Mouse (Mus musculus): ENCODE data around the gene Wbp1.
"Not testable (repeated sequence)": the region's sequence is repeated elsewhere in the genome, so short reads cannot be mapped to it uniquely, and the experiment has no call there.

Gene Wbp1

DNA sequence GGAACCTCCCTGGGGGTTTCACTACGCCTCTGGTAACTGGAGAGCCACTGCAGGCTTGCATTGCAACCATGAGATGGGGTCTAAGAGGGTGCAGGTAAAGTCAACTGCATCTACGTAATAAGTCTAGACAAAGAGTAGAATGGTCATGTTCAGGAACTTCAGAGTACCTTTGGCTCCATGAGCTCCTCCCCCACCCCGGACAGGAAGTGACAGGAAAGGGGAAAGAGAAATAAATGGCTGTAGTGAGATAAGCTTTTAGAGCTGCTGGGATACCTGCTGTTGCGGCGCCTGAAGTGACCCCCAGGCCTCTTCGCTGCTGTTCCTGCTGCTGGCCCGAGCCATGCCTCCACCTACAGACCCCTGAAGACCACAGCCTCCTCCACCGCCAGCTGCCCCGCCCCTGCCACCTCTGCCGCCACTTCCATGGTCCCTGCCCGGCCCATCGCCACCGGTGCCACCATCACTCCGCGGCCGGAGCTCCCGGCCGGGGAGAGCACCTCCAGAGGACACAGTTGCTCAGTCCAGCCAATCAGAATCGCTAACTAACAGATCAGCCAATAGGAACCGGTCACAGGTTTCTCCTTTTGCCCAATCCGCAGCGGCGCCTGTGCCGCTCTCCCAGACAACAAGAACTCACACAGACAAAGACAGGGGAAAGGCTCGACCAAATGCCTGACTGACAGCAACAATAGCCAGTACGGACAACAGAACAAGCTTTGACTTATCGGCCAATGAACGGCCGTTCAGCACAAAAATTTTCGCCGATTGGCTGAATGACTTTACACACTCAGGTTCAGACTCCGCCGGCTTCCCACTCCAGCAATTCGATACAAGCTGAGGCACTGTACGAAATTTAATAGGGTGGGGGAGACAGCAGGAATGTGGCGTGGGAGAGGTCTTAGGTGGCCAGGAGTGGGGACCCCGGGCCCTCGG lies at the start of gene Wbp1:
Gene Wbp1 (minus strand): TSS at position 630 of the 933 bp plus-strand sequence.
- peak; percentile 99 for DNase-seq (ENCODE audit: extremely low spot score, low read depth, low spot score)

DNA sequence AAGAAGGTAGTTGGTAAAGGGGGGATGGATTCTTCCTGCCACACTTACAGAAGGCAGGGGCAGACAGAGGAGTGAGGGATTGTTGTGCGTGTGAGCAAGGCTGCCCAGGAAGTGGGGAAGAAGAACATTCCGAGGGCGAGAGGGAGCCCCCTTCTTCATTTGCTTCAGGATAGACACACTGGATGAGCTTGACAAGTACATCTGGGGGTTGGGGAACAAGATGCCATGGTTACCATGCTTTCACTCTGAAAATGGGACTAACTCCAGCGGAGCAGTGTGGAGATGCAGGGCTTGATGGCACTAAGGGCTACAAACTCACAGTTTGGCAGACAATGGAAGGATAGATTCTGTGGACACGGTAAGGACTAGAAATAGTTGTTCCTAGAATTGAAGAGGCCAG lies 49.7 kb upstream of the Wbp1 start:
- no peak for DNase-seq (ENCODE audit: extremely low spot score, low read depth, low spot score)

DNA sequence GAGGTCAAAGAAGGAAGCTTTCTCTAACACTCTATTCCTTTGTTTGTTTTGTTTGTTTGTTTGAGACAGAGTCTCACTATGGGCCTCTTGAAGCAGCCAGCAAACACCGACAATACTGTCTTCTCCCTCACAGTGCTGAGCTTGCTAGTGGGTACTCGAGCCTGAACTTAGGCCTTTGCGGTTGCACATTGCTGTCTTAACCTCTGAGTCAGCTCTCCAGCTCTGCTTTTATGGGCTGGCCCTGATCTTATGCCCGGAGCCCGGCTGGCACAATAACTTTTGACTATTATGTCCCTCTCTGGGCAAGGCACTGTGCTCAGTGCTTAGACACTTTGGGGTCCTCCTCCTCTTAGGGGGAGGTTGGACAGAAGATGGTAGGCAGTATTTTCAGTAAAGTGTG lies 48.5 kb upstream of the Wbp1 start:
- DNase-seq (ENCODE audit: extremely low spot score, low read depth, low spot score): no peak

DNA sequence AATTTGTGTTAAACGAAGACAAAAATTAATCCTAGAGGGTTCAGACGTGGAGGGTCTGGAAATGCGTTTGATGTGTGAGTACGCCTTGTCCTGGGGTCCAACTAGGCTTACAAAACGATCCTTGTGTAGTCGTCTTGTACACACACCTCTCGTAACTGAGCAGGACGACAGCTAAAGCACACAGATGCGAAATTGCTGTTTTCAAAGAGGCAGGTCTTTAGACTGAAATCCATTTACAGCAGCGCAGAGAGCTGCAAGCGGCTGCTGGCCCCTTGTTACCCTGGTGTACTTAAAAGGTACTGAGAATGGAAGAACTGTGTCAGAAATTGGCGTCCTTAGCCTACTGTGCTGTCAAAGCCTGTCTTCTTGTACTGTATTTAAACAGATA lies 44.9 kb upstream of the Wbp1 start:
- no peak for DNase-seq (ENCODE audit: extremely low spot score, low read depth, low spot score)

DNA sequence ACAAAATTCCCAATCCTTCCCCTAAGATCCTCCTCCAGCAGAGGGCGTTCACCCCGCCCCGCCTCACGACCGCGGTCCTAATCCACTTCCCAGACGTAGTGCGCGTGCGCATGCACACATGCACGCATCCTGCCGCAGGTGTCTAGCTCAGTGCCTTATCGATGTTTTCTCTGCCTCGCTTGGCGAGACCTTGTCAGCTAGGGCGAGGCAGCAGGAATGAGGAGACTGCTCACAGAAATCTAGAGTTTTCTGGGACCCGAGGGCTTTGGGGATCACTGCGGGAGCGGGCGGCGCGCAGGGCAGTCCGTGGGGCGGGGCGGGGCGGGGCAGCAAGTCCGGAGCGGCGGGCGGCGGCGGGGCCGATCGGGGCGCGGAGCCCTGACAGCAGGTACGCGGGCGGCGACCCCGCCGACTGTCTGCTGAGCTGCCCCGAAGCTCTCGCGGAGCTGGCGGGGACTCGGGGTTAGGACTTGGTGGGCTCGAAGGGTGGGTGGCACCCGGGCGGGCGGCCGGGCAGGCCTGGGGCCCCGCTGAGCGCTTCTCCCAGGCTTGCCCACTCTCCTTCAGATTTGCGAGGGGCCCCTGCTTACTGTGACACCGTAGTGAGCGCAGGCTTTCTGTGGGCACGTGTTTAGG lies 44.4 kb upstream of the Wbp1 start, which contains the start of gene Dctn1:
Gene Dctn1 (plus strand): TSS at position 314 of the 636 bp plus-strand sequence.
- peak; percentile 82 for DNase-seq (ENCODE audit: extremely low spot score, low read depth, low spot score)

DNA sequence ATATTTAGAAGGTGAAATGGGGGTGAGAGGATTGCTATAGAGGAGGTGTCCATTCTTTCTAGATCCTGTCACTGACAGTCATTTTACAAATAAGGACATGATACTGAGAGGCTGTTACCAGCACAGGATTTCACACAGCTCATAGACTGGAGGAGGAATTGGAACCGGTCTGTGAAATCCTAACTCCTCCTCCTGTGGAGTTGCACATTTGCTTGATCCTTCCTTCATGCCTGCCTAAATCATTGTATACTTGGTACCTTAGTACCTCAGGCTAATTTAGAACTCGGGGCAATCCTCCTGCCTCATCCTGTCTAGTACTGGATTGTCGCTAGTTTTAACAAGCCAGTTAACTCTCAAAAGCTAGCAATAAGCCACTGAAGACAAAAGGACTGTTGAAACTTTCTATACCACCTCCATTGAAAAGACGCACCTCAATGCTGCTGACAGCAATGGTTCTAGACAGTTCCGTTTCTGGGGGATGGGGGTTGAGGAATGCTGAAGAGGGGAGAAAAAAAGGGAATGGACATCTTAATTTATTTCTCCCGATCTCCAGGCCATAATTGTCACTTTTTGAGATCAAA lies 43.8 kb upstream of the Wbp1 start:
- DNase-seq (ENCODE audit: extremely low spot score, low read depth, low spot score): no peak

DNA sequence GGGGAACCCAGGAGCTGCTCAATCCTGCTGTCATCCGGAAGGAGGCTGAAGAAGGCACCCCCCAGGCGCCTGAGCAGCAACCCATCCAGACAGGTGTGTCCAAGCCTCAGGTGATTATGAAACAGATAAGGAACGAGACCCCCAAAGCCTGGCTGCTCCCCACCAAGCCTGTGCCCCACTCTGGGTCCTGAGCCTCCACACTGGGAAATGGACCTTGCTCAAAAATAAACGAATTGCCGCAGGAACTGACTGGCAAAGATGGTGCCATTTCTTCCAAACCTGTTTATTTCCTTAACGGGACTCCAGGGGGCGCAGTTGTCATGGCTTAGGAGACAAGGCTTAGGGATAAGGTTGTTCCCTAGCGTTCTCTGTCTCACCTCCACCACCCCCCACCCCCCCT lies 41.3 kb upstream of the Wbp1 start:
- peak; percentile 39 for DNase-seq (ENCODE audit: extremely low spot score, low read depth, low spot score)

DNA sequence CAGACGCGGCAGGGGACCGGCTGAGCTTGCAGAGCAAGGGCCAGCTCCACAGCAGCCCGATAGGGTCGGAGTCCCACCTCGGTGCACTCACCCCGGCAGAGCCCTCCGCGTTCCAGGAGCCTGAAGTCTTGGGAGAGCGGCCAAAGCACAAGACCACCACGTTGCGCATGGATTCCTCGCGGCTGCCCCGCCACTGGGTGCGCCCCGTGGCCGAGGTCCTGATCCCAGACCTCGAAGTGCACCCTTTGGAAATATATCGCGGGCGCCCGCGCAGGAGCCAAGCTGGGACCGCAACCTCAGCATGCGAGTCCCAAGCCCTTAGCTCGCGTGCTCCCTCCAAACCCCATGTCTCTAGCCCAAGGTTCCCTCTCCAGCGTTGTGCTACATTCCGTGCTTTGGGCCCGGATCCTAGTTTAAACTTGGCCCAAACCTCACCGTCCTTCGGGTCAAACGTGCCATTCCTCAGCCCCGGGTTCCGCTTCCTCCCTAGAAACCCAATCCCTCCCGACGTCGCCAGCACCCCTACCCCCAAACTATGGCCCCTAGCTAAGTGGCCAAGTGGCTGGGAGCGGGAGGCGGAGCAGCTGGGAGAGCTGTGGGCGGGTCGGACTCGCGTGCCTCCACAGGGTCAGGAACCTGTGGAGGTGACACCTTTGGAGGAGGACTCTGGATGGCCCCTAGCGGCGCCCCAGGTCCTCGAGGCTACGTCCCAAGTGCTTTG lies 40.7 kb upstream of the Wbp1 start:
- no peak for DNase-seq (ENCODE audit: extremely low spot score, low read depth, low spot score)

DNA sequence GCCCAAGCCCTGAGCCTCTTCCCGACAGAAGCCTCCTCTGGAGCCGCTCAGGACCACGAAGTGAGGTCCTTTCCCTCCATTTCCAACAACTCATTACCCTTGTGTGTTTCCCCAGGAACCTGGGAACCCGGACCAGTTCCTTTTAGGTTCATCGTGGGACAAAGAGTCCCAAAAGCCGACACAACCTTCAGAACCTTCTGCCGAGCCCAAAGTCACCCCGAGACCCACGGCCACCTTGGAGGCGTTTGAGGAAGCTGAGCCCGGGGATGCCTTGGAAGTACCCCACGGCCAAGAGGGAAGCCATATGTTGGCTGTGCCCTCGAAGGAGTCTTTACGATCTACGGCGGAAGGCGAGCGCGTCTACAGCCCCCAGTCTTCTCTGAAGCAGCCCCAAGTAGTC lies 40.1 kb upstream of the Wbp1 start:
- no peak for DNase-seq (ENCODE audit: extremely low spot score, low read depth, low spot score)

DNA sequence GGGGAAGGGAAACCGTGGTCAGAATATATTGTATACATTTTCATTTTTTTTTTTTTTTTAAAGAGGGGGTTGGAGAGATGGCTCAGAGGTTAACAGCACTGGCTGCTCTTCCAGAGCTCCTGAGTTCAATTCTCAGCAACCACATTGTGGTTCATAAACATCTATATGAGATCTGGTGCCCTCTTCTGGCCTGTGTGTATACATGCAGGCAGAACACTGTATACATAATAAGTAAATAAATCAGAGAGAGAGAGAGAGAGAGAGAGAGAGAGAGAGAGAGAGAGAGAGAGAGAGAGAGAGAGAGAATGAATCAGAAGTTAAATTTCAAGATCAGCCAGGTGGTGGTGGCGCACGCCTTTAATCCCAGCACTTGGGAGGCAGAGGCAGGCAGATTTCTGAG lies 38.1 kb upstream of the Wbp1 start:
- not testable (repeated sequence) for DNase-seq (ENCODE audit: extremely low spot score, low read depth, low spot score)

DNA sequence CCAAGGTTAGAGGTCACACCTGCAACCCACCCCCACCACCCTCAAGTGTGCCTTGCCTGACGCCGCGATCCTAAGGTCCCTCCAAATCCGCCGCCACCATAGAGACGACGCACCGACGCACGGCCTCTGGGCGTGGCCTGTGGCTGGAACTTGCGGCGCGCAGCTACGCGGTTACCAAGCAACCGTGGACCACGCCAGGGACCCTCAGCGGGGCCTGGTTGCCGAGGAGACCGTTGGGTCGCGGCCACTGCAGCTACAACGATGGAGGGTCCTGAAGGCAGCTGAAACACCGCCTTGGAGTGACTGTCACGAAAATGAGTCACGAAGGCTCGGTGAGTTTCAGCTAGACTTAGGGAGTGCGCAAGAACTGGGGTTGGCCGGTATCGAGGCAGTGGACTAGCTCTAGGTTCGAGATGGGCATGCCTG lies 34.9 kb upstream of the Wbp1 start, which contains the start of the genes Wdr54 and 1700003E16Rik:
Gene Wdr54 (minus strand): TSS at position 139 of the 426 bp plus-strand sequence.
Gene 1700003E16Rik (plus strand): TSS at position 146 of the 426 bp plus-strand sequence.
- peak; percentile 67 for DNase-seq (ENCODE audit: extremely low spot score, low read depth, low spot score)

DNA sequence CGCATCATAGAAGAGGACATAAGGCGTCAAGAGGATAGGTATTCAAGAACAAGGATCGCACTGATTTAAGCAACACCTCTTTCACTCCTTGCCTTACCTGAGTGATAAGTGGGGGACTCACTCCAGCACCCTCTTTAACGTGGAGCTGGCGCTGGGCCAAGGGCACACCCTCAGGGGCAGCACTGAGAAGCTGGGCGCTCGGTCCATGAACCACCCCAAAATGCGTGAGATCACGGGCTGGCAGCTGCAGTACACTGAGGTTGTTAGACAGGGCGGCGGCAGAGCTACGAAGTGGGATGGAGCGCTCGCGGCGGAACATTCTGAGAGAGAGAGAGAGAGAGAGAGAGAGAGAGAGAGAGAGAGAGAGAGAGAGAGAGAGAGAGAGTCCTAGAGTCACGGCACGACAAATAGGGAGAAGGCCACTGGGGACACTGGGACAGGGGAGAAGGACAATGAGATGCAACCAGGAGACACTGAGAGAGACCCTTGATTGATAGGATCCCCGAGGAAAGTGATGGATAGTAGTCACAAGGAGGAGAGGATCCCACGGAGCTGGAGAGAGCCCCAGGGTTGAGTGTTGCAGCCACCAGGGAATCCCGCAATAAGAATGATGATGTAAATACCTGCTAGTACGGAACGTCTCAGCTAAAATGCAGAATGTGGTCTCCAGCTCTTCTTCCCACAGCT lies 34.3 kb upstream of the Wbp1 start:
- DNase-seq (ENCODE audit: extremely low spot score, low read depth, low spot score): no peak

DNA sequence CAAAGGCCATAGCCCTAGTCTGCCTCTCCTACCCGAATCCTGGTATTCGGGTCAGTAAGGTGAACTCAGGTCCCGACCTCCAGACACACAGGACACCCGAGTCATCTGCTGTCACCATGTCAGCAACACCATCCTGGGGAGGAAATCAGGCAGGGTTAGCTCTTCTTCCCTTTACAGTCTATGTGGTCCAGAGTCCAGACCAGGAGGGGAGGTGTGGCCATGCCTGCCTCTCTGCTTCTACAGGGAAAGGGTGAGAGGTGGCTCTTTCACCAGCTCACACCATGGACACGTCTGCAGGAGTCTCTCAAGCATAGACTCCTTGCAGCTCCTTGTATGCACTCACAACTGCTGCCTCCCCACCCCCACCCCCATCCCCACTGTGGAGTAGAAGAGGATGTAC lies 32.1 kb upstream of the Wbp1 start:
- no peak for DNase-seq (ENCODE audit: extremely low spot score, low read depth, low spot score)

DNA sequence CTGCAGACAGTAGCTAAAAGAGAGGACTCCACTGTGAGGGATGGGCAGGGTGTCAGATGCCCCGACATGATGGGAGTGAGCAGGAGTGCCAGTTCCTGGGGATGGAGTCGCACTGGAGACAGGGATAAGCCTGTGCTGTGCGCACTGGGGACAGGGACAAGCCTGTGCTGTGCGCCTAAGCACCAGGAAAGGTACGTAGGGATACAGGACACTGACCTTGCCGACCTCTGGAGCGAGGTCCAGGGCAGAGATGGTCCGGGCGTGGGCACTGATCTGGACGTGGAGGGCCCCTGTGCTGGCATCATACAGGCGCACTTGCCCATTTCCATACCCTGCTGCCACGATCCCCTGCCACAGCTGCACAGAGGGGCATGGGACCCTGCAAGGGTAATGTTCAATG lies 31.7 kb upstream of the Wbp1 start:
- no peak for DNase-seq (ENCODE audit: extremely low spot score, low read depth, low spot score)

DNA sequence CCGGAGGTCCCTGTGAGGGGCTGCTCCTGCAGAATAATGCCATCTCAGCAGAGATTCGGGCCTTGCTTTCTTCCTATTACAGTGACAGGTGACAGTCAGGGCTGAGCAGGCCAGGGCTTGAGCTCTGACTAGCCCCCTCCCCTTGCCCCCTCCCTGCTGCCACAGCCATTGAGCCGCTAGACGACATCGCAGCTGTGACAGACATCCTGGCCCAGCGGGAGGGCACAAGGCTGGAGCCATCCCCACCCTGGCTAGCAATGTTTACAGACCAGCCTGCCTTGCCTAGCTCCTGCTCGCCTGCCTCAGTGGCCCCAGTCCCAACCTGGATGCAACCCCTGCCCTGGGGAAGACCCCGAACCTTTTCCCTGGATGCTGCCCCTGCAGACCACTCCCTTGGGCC lies 30.4 kb upstream of the Wbp1 start:
- no peak for DNase-seq (ENCODE audit: extremely low spot score, low read depth, low spot score)

DNA sequence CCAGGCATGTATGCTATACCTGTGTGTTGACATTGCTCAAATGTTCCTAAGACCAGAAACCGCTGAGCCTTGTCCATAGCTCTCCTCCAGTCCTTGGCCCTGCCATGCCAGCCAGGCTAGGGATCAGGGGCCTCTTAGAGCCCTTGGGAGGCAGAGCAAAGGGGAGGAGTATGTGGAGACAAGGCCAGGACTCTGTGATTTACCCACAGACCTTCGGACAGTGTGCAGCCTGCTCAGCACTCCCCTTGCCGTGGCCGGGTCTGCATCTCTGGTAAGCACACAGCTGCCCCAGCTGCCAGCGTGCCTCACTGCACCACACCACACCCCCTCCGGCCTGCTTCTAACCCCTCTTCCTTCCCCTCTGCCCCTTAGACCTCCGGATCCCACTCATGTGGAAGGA lies 25.9 kb upstream of the Wbp1 start:
- DNase-seq (ENCODE audit: extremely low spot score, low read depth, low spot score): no peak

DNA sequence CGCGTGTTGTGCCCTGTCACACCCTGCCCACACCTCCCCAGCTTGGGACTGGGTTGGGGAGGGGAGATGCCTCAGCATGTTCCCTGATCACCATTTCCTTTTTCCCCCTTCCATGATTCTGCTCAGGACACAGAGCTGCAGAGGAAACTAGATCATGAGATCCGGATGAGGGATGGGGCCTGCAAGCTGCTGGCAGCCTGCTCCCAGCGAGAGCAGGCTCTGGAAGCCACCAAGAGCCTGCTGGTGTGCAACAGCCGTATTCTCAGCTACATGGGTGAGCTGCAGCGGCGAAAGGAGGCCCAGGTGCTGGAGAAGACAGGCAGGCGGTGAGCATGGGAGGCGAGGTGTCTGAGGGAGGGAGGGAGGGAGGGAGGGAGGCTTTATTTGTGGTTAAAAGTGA lies 24.4 kb upstream of the Wbp1 start:
- DNase-seq (ENCODE audit: extremely low spot score, low read depth, low spot score): no peak

DNA sequence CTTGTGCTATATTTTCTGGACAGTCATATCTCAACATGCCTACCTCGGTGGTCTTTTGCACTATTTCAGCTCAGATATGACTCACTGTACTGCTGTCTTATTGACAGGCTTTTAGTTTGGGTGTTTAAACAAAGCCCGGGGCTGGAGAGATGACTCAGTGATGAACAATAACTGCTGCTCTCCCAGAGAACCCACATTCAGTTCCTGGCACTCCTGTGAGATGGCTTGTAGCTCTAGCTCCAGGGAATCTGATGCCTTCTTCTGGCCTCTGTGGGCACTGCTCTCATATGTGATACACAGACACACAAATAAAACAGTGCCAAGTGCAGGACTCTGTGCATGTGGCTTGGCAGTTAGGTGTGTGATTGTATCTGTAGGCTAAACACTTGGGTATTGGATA lies 23.9 kb upstream of the Wbp1 start:
- DNase-seq (ENCODE audit: extremely low spot score, low read depth, low spot score): no peak

DNA sequence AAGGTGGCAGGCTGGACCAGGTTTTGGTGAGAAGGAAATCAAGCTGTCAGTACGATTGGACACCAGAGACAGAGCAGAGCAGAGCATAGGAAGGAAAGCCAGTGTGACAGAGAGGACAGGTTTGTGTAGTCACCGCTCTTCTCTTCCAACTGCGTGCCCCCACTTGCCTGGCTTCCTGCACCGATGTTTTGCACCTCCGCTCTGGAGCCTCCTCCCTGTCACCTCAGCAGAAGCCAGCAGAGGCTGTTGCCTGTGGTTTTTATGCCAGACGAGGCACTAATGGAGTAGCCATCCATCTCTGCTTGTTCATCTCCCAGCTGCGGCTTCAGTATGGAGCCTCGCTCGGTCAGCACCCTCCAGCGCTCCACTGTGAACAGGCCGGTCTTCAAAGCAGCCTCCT lies 21.5 kb upstream of the Wbp1 start:
- no peak for DNase-seq (ENCODE audit: extremely low spot score, low read depth, low spot score)

DNA sequence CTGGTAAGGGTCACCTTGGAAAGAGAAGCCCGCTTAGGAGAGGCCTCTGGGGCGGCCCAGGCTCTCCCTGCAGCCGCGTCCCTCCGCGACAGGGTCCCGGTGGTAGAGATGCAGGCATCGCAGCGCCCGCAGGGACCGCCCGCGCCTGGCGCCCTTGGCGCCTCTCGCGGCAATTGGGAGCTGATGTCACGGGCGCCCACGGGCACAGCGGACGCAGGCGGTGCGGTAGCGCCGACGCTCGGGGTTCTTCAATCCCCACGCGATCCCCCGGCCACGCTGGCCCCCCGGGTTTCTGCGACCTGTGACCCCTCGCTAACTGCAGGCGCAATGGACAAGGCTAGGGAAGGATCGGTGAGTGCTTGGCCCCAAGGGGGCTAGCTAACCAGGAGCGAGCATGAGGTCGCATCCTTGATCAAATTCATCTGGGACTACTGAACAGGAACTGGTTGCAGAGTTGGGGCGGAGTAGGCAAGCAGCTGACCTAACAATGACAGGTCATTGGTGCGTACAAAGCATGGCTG lies 20.9 kb upstream of the Wbp1 start:
- no peak for DNase-seq (ENCODE audit: extremely low spot score, low read depth, low spot score)
